Mouse (Mus musculus) left cerebral cortex, adult 11 months (tissue): ENCODE results near the gene Tfap2a.

Experiments used
- DNase-seq: peaks from one replicate; pipeline ENCODE4 v3.0.0; 2022; ENCODE audit warnings: low spot score

Tfap2a gene

GRCm38 (mm10) chr13:40738196-40738880, at the start of gene Tfap2a:
Gene Tfap2a (minus strand): TSS chr13:40738376.
- DNase-seq: no peak

GRCm38 (mm10) chr13:40784202-40784771, 46.1 kb upstream of the Tfap2a start:
- DNase-seq: peak; percentile 19

GRCm38 (mm10) chr13:40757995-40758394, 19.8 kb upstream of the Tfap2a start:
- DNase-seq: no peak

- no peak for DNase-seq
Measured at GRCm38 (mm10) chr13:40756356-40756755, 18.2 kb upstream of the Tfap2a start.

- no peak for DNase-seq
Measured at GRCm38 (mm10) chr13:40754091-40754490, 15.9 kb upstream of the Tfap2a start.

- DNase-seq: no peak
Measured at GRCm38 (mm10) chr13:40751889-40752288, 13.7 kb upstream of the Tfap2a start.

- DNase-seq: no peak
Measured at GRCm38 (mm10) chr13:40749603-40749905, 11.4 kb upstream of the Tfap2a start.

- DNase-seq: no peak
Measured at GRCm38 (mm10) chr13:40748785-40749602, 10.8 kb upstream of the Tfap2a start.

- no peak for DNase-seq
Measured at GRCm38 (mm10) chr13:40744111-40744805, 6.1 kb upstream of the Tfap2a start.

GRCm38 (mm10) chr13:40743221-40743620, 5.0 kb upstream of the Tfap2a start:
- DNase-seq: no peak

- DNase-seq: no peak
Measured at GRCm38 (mm10) chr13:40741841-40742550, 3.8 kb upstream of the Tfap2a start.

- no peak for DNase-seq
Measured at GRCm38 (mm10) chr13:40741436-40741835, 3.3 kb upstream of the Tfap2a start.

GRCm38 (mm10) chr13:40740727-40741360, 2.7 kb upstream of the Tfap2a start:
- DNase-seq: no peak

- no peak for DNase-seq
Measured at GRCm38 (mm10) chr13:40739901-40740300, 1.7 kb upstream of the Tfap2a start.

GRCm38 (mm10) chr13:40739121-40739650, 1.0 kb upstream of the Tfap2a start:
- DNase-seq: no peak

GRCm38 (mm10) chr13:40737761-40738160, 415 bp downstream of the Tfap2a start:
- no peak for DNase-seq

GRCm38 (mm10) chr13:40737099-40737498, 1.1 kb downstream of the Tfap2a start:
- DNase-seq: no peak

- no peak for DNase-seq
Measured at GRCm38 (mm10) chr13:40736107-40736780, 1.9 kb downstream of the Tfap2a start.

- DNase-seq: no peak
Measured at GRCm38 (mm10) chr13:40735416-40736106, 2.6 kb downstream of the Tfap2a start.
